Mouse (Mus musculus) embryonic facial prominence, embryonic 11.5 days (tissue): ENCODE results near the gene Xirp1. TPM values are rescaled to one million over a fixed set of nuclear protein-coding genes. Genes with fewer than 3 reads are reported as not detected.

Experiments used
- ATAC-seq: fragments of 200-750 bp; cut with Nextera tagmentation; replicated peaks from 2 replicates; pipeline ENCODE4 v1.8.0; 2017; ENCODE audit warnings: low read depth; ENCODE audit not compliant: insufficient number of reproducible peaks, low FRiP score, low TSS enrichment
- DNase-seq: peaks from one replicate; pipeline ENCODE4 v3.0.0-alpha.2; 2015; ENCODE audit warnings: low spot score
- H3K27ac ChIP-seq: fragments of 300-500 bp; sonication (generic); replicated peaks from 2 replicates; pipeline ENCODE4 v1.5.1; 2014; ENCODE audit warnings: mild to moderate bottlenecking, low read depth, low read length, control low read depth
- H3K27me3 ChIP-seq: fragments of 300-500 bp; sonication (generic); 2 replicates; pipeline ENCODE4 v1.6.1; 2014; ENCODE audit warnings: mild to moderate bottlenecking, low read length, moderate library complexity, mixed read lengths; ENCODE audit not compliant: control insufficient read depth, insufficient read depth
- H3K36me3 ChIP-seq: fragments of 300-500 bp; sonication (generic); replicated peaks from 2 replicates; pipeline ENCODE4 v1.6.1; 2014; ENCODE audit warnings: low read depth, mild to moderate bottlenecking, low read length, moderate library complexity, mixed read lengths; ENCODE audit not compliant: control insufficient read depth, insufficient read depth
- H3K4me1 ChIP-seq: fragments of 300-500 bp; sonication (generic); 2 replicates; pipeline ENCODE4 v1.6.1; 2014; ENCODE audit warnings: low read length, mixed read lengths; ENCODE audit not compliant: control insufficient read depth, insufficient read depth
- H3K4me2 ChIP-seq: fragments of 300-500 bp; sonication (generic); 2 replicates; pipeline ENCODE4 v1.6.1; 2014; ENCODE audit warnings: low read depth, mild to moderate bottlenecking, control low read depth, low read length, moderate library complexity
- H3K4me3 ChIP-seq: fragments of 300-500 bp; sonication (generic); 2 replicates; pipeline ENCODE4 v1.5.1; 2014; ENCODE audit warnings: low read depth, low read length, control low read depth
- H3K9ac ChIP-seq: fragments of 300-500 bp; sonication (generic); replicated peaks from 2 replicates; pipeline ENCODE4 v1.6.1; 2014; ENCODE audit warnings: mild to moderate bottlenecking, control low read depth, low read length
- H3K9me3 ChIP-seq: fragments of 300-500 bp; sonication (generic); replicated peaks from 2 replicates; pipeline ENCODE4 v1.6.1; 2016; ENCODE audit warnings: mild to moderate bottlenecking, low read length, inconsistent platforms, mixed read lengths; ENCODE audit not compliant: control insufficient read depth
- WGBS: fragments of 180-500 bp; shearing (Covaris S2); extraction: QIAGEN DNeasy Blood & Tissue Kit; methylation state at CpG from one replicate; pipeline ENCODE4 v1.1.7; 2014; 5-methylcytosine and 5-hydroxymethylcytosine counted together
- polyA plus RNA-seq: library from polyadenylated mRNA; unstranded; fragments of >200 nt; fragmentation: Nextera tagmentation; extraction: Ambion mirVana; gene quantifications from 2 replicates; pipeline ENCODE4 v1.2.1, GENCODE M21; 2014

Xirp1 gene
- polyA plus RNA-seq, 1 experiment from 2014 or later = 0.13 TPM

DNA sequence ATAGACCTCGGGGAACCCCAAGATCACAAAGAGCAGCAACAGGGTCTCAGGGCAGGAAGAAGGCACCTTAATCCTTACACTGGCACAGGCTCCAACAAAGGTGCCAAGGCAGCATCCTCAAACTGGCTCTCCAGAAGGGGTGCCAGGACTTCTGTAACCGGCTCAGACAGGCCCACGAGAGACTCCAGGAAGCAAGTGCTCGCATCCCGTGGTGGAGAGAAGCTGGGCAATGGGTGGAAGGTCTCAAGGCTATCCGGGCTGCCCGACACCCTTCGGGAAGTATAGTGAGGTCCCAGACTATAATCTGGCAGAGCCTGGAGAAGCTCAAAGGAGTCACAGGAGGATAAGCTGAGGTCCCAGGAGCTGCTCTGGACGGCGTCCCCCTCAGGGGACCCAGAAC, 51.2 kb downstream of the Xirp1 start:
- no peaks in the 10 kb centered on the region for H3K27me3 ChIP-seq
- DNase-seq = no peak

DNA sequence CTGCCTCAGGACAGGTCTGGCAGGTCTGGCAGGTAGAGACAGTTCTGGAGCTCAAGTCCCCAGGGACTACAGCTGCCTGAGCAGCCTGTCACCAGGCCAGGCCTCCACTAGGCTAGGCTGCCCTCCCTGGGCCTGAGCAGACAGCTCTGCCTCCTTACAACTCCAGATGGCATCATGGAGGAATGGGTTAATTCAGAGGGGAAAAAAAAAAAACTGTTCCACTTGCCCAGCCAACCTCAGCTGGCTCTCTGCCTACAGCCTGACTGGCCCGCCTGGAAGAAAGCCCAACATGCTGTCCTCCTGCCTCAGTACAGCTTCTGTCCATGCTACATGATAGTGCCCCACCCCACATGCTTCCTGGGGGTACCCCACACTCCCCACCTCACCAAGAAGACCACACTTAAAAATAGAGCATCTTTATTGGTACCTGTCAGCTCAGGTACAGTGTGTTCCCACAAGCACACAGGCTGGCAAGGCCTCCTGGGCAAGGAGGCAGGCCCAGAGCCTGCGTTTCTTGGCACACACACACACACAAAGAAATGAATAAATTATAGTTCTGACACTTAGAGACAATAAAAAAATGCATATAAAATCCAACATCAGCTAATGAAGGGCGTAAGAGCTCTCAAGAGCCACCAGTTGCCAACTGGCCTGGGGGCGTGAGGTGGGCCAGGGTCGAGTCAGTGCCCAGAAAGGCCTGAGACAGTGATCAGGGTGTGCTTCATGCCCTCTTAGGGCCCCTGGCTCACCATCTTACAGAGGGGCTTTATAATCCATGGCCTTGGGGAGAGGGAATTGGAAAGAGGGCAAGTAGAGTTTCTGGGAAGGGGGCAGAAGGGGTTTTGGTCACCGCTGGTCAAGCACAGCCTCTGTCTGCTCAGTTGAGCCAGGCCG, 52.4 kb downstream of the Xirp1 start:
- Histone ChIP-seq H3K9ac (no peak overlapping the region), H3K9me3 (no peaks in the 10 kb centered on the region), H3K27me3 (no peaks in the 10 kb centered on the region), H3K36me3 (no peaks in the 10 kb centered on the region; the same call in none of the 2 replicates), H3K4me1 (no peaks in the 10 kb centered on the region), H3K4me3 (no peak overlapping the region), H3K4me2 (no peak overlapping the region), H3K27ac (no peak overlapping the region)
- 91% methylated on average over 7 of the region's 7 CpGs for WGBS
- ATAC-seq = no peak
- DNase-seq = no peak

More for the DNA sequence above, 51.2 kb downstream of the Xirp1 start:
- H3K4me3 ChIP-seq = no peak overlapping the region
- H3K4me2 ChIP-seq = no peak overlapping the region
- H3K9ac ChIP-seq = no peak overlapping the region
- no peaks in the 10 kb centered on the region; the same call in none of the 2 replicates for H3K36me3 ChIP-seq
- H3K27ac ChIP-seq = no peak overlapping the region
- no peaks in the 10 kb centered on the region for H3K4me1 ChIP-seq
- H3K9me3 ChIP-seq = no peaks in the 10 kb centered on the region
- WGBS = 89% methylated on average over 10 of the region's 10 CpGs
- no peak for ATAC-seq

DNA sequence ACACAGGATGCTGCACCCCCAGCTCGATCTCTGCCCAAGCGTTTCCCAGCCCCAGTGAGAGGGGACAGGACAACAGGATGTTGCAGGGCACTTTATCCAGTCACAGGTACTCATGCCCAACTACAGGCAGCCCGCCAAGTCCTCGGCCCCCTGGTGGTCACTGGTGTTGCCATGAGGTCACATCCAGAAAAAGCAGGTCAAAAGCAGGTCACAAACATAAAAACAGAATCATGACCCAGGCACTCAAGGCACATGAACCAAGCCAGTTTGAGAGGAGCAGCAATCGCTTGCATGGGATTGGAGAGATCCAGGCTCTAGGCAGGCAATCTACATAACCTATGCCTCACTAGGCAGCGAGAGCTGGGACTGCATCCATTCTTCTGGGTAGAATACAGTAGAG, 53.2 kb downstream of the Xirp1 start:
- H3K27me3 ChIP-seq = no peaks in the 10 kb centered on the region
- no peaks in the 10 kb centered on the region for H3K4me1 ChIP-seq
- ATAC-seq = no peak
- H3K4me3 ChIP-seq = no peak overlapping the region
- no peak overlapping the region for H3K4me2 ChIP-seq
- WGBS = 44% methylated on average over 6 of the region's 6 CpGs
- no peaks in the 10 kb centered on the region for H3K9me3 ChIP-seq
- H3K9ac ChIP-seq = no peak overlapping the region
- no peaks in the 10 kb centered on the region; the same call in none of the 2 replicates for H3K36me3 ChIP-seq
- no peak for DNase-seq
- H3K27ac ChIP-seq = no peak overlapping the region

DNA sequence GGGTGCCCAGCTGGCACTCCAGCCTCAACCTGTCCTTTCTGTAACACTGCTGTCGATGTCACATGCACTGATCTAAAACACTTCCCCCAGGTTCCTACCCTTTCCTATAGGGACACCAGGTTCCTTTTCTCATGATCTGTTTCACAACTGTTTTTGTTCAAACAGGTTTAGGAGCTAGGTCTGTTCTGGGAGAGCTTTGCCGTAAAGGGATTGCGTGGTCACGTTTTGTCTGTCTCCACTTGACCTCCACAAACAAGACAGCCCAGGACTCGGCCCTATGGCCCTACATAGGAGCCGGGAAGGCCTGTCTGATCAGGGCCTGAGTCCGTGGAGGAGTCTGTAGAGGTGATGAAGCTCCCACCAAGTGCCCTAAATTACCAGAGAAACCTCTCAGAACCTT, 53.6 kb downstream of the Xirp1 start:
- DNase-seq (no peak), ATAC-seq (no peak)

DNA sequence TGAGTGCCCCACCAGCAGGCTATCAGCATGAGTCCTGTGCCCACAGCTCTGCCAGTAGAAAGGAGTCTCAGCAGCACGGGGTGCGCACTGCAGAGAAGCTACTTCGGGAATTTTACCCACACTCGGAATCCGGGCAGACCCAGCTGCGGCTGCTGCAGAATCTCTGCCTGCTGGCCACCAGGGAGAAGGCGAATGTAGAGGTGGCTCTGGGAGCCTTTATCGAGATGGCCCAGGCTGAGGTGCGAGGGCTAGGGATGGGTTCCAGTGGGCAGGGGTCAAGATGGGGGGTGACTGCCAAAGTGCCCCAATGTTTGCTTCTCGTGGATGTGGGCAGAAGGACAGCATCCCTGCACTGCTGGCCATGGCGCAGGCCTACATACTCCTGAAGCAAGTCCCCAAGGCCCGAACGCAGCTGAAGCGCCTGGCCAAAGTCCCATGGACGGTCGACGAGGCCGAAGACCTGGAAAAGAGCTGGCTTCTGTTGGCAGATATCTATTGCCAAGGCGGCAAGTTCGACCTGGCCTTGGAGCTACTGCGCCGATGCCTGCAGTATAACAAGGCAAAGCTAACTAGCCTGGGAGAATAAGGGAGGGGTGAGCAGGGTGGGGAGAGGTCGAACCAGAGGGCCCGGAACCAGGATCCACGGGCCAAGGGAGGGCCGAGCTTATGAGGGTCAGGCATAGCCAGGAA, 57.0 kb downstream of the Xirp1 start:
- no peak overlapping the region for H3K4me2 ChIP-seq
- H3K9ac ChIP-seq = no peak overlapping the region
- no peaks in the 10 kb centered on the region for H3K9me3 ChIP-seq
- H3K27me3 ChIP-seq = no peaks in the 10 kb centered on the region
- H3K4me1 ChIP-seq = 0 out of 2 replicates have a peak, but pooled peaks cover 4% of the 10 kb centered on the region
- H3K4me3 ChIP-seq = no peak overlapping the region
- no peak overlapping the region for H3K27ac ChIP-seq
- DNase-seq (no peak), ATAC-seq (no peak)
- WGBS = 84% methylated on average over 26 of the region's 26 CpGs
- no peaks in the 10 kb centered on the region for H3K36me3 ChIP-seq

More for the DNA sequence above, 53.6 kb downstream of the Xirp1 start:
- Histone ChIP-seq H3K36me3 (no peaks in the 10 kb centered on the region; the same call in none of the 2 replicates), H3K9ac (no peak overlapping the region), H3K27me3 (no peaks in the 10 kb centered on the region), H3K27ac (no peak overlapping the region), H3K4me3 (no peak overlapping the region), H3K4me1 (no peaks in the 10 kb centered on the region), H3K4me2 (no peak overlapping the region), H3K9me3 (no peaks in the 10 kb centered on the region)
- 85% methylated on average over 7 of the region's 7 CpGs for WGBS

DNA sequence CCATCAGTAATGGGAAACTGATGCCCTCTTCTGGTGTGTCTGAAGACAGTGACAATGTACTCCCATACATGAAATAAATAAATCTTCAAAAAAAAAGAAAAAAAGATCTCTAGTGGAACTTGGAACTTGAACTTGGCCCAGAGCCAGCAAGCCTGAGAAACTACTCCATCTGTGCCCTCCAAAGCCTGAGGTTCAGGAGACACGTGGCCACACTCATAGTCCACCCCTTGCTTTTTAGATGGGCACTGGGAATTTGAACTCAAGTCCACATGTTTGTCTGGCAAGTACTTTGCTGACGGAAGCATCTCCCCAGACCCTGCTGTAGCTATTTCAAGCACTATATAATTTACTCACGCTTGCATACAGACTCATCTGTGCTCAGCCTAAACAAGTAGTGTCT, 58.2 kb downstream of the Xirp1 start:
- Histone ChIP-seq H3K4me3 (no peak overlapping the region), H3K4me1 (0 out of 2 replicates have a peak, but pooled peaks cover 4% of the 10 kb centered on the region), H3K9me3 (no peaks in the 10 kb centered on the region), H3K27ac (no peak overlapping the region), H3K27me3 (no peaks in the 10 kb centered on the region), H3K9ac (no peak overlapping the region), H3K4me2 (no peak overlapping the region), H3K36me3 (no peaks in the 10 kb centered on the region)
- ATAC-seq (no peak), DNase-seq (no peak)
- WGBS = 78% methylated on average over 3 of the region's 3 CpGs

DNA sequence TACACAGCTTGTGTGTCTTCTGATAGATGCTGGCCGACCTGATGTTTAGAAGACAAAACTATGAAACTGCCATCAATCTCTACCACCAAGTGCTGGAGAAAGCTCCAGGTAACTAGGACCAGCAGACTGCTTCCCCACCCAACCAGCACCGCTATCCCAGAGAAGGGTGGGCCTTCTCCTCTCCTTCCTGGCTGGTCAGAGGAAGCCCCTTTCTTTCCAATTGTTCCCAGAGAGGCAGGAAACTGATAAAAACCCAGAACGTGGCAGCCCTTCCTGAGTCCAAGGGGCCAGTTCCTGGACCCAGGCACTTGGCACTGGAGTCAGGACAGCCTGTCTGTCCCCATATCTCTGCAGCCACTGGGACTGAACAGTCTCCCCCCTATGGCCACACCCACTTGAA, 59.2 kb downstream of the Xirp1 start:
- no peak overlapping the region for H3K27ac ChIP-seq
- no peaks in the 10 kb centered on the region for H3K36me3 ChIP-seq
- no peak overlapping the region for H3K4me2 ChIP-seq
- no peak overlapping the region for H3K9ac ChIP-seq
- H3K4me1 ChIP-seq = 0 out of 2 replicates have a peak, but pooled peaks cover 4% of the 10 kb centered on the region
- no peak overlapping the region for H3K4me3 ChIP-seq
- H3K9me3 ChIP-seq = no peaks in the 10 kb centered on the region
- no peak for DNase-seq
- no peak for ATAC-seq
- no peaks in the 10 kb centered on the region for H3K27me3 ChIP-seq
- 77% methylated on average over 3 of the region's 3 CpGs for WGBS
